Mouse (Mus musculus) lung, embryonic 16.5 days (tissue): ENCODE measurements around the gene Cdk14. TPM values are rescaled to one million over a fixed set of nuclear protein-coding genes. Genes with fewer than 3 reads are reported as not detected.
"Not testable (repeated sequence)": the region's sequence is repeated elsewhere in the genome, so short reads cannot be mapped to it uniquely, and the experiment has no call there.

Experiments used
- ATAC-seq: fragments of 200-750 bp; cut with Nextera tagmentation; 2 replicates; pipeline ENCODE4 v1.8.0; 2017; ENCODE audit warnings: low read depth, mild to moderate bottlenecking, moderate library complexity
- H3K27ac ChIP-seq: fragments of 300-500 bp; sonication (generic); 2 replicates; pipeline ENCODE4 v1.5.1; 2014; ENCODE audit warnings: mild to moderate bottlenecking, control low read depth, low read length
- H3K27me3 ChIP-seq: fragments of 300-500 bp; sonication (generic); 2 replicates; pipeline ENCODE4 v1.6.1; 2014; ENCODE audit warnings: low read depth, low read length, mixed read lengths; ENCODE audit not compliant: control insufficient read depth, insufficient read depth
- H3K36me3 ChIP-seq: fragments of 300-500 bp; sonication (generic); 2 replicates; pipeline ENCODE4 v1.6.1; 2014; ENCODE audit warnings: low read length; ENCODE audit not compliant: control insufficient read depth, insufficient read depth
- H3K4me1 ChIP-seq: fragments of 300-500 bp; sonication (generic); replicated peaks from 2 replicates; pipeline ENCODE4 v1.6.1; 2014; ENCODE audit warnings: low read length, mixed read lengths; ENCODE audit not compliant: control insufficient read depth, insufficient read depth
- H3K4me2 ChIP-seq: fragments of 300-500 bp; sonication (generic); 2 replicates; pipeline ENCODE4 v1.6.1; 2014; ENCODE audit warnings: low read depth, low read length, control low read depth
- H3K4me3 ChIP-seq: fragments of 300-500 bp; sonication (generic); 2 replicates; pipeline ENCODE4 v1.5.1; 2014; ENCODE audit warnings: mild to moderate bottlenecking, low read length, control low read depth
- H3K9ac ChIP-seq: fragments of 300-500 bp; sonication (generic); 2 replicates; pipeline ENCODE4 v1.6.1; 2014; ENCODE audit warnings: low read length, control low read depth
- H3K9me3 ChIP-seq: fragments of 300-500 bp; sonication (generic); 2 replicates; pipeline ENCODE4 v1.6.1; 2016; ENCODE audit warnings: low read length; ENCODE audit not compliant: control insufficient read depth
- WGBS: fragments of 180-500 bp; shearing (Covaris S2); extraction: QIAGEN DNeasy Blood & Tissue Kit; methylation state at CpG from one replicate; pipeline ENCODE4 v1.1.7; 2014; 5-methylcytosine and 5-hydroxymethylcytosine counted together
- polyA plus RNA-seq: library from polyadenylated mRNA; unstranded; fragments of >200 nt; fragmentation: Nextera tagmentation; extraction: Ambion mirVana; gene quantifications from 2 replicates; pipeline ENCODE4 v1.2.1, GENCODE M21; 2015

Cdk14 gene
- polyA plus RNA-seq, 1 experiment from 2014 or later = 28.6 TPM

- H3K4me3 ChIP-seq = no peak overlapping the region
- H3K27me3 ChIP-seq = no peaks in the 10 kb centered on the region
- 75% methylated on average over 10 of the region's 10 CpGs for WGBS
- no peak overlapping the region for H3K9ac ChIP-seq
- no peak for ATAC-seq
- H3K4me1 ChIP-seq = no peaks in the 10 kb centered on the region
- H3K27ac ChIP-seq = no peak overlapping the region
- H3K9me3 ChIP-seq = no peaks in the 10 kb centered on the region
- no peaks in the 10 kb centered on the region for H3K36me3 ChIP-seq
- H3K4me2 ChIP-seq = no peak overlapping the region
Measured at GRCm38 (mm10) chr5:5330926-5331460, 89.1 kb downstream of the Cdk14 start.

- H3K4me2 ChIP-seq, H3K9ac ChIP-seq, H3K36me3 ChIP-seq, H3K4me3 ChIP-seq, H3K27me3 ChIP-seq, H3K4me1 ChIP-seq, ATAC-seq, H3K27ac ChIP-seq, H3K9me3 ChIP-seq: not testable (repeated sequence)
- 95% methylated on average over 2 of the region's 2 CpGs for WGBS
Measured at GRCm38 (mm10) chr5:5329018-5329417, 91.1 kb downstream of the Cdk14 start.

- ATAC-seq = no peak
- no peak overlapping the region for H3K4me3 ChIP-seq
- no peak overlapping the region for H3K4me2 ChIP-seq
- no peak overlapping the region for H3K9ac ChIP-seq
- WGBS = 94% methylated on average over 2 of the region's 2 CpGs
- no peak overlapping the region for H3K27ac ChIP-seq
- H3K4me1 ChIP-seq = no peaks in the 10 kb centered on the region
- no peaks in the 10 kb centered on the region for H3K27me3 ChIP-seq
- H3K9me3 ChIP-seq = no peaks in the 10 kb centered on the region
- no peaks in the 10 kb centered on the region for H3K36me3 ChIP-seq
Measured at GRCm38 (mm10) chr5:5326716-5327115, 93.4 kb downstream of the Cdk14 start.

- 89% methylated on average over 8 of the region's 8 CpGs for WGBS
- H3K4me2 ChIP-seq = no peak overlapping the region
- no peak overlapping the region for H3K4me3 ChIP-seq
- H3K9me3 ChIP-seq = no peaks in the 10 kb centered on the region
- ATAC-seq = no peak
- no peak overlapping the region for H3K9ac ChIP-seq
- H3K36me3 ChIP-seq = no peaks in the 10 kb centered on the region
- H3K27me3 ChIP-seq = no peaks in the 10 kb centered on the region
- peaks cover 13% of the 10 kb centered on the region for H3K4me1 ChIP-seq
- no peak overlapping the region for H3K27ac ChIP-seq
Measured at GRCm38 (mm10) chr5:5322699-5323098, 97.4 kb downstream of the Cdk14 start.

GRCm38 (mm10) chr5:5320506-5321181, 99.5 kb downstream of the Cdk14 start:
- Histone ChIP-seq H3K9me3 (no peaks in the 10 kb centered on the region), H3K4me1 (peaks cover 13% of the 10 kb centered on the region), H3K27ac (peak overlapping the region; percentile 63), H3K36me3 (no peaks in the 10 kb centered on the region), H3K4me2 (0 out of 2 replicates have a peak overlapping the region, but pooled peaks have one; percentile 17), H3K27me3 (no peaks in the 10 kb centered on the region), H3K4me3 (no peak overlapping the region), H3K9ac (no peak overlapping the region)
- ATAC-seq = 0 out of 2 replicates have a peak, but pooled peaks have one; percentile 28
- 44% methylated on average over 2 of the region's 2 CpGs for WGBS

GRCm38 (mm10) chr5:5319824-5320505, 100.1 kb downstream of the Cdk14 start:
- peak overlapping the region; percentile 63 for H3K27ac ChIP-seq

GRCm38 (mm10) chr5:5314270-5314669, 105.8 kb downstream of the Cdk14 start:
- H3K27me3 ChIP-seq = no peaks in the 10 kb centered on the region
- H3K4me2 ChIP-seq = no peak overlapping the region
- H3K27ac ChIP-seq = no peak overlapping the region
- H3K9ac ChIP-seq = no peak overlapping the region
- no peak overlapping the region for H3K4me3 ChIP-seq
- H3K4me1 ChIP-seq = peaks cover 18% of the 10 kb centered on the region
- H3K36me3 ChIP-seq = no peaks in the 10 kb centered on the region
- 69% methylated on average over 6 of the region's 6 CpGs for WGBS
- no peaks in the 10 kb centered on the region for H3K9me3 ChIP-seq
- ATAC-seq = no peak

More at GRCm38 (mm10) chr5:5319824-5320505, 100.1 kb downstream of the Cdk14 start:
- H3K4me1 ChIP-seq = peaks cover 13% of the 10 kb centered on the region
- 0 out of 2 replicates have a peak overlapping the region, but pooled peaks have one; percentile 17 for H3K4me2 ChIP-seq
- no peaks in the 10 kb centered on the region for H3K27me3 ChIP-seq
- ATAC-seq = peak; percentile 61
- no peak overlapping the region for H3K4me3 ChIP-seq
- no peaks in the 10 kb centered on the region for H3K9me3 ChIP-seq
- H3K36me3 ChIP-seq = no peaks in the 10 kb centered on the region
- WGBS = 58% methylated on average over 8 of the region's 8 CpGs
- H3K9ac ChIP-seq = no peak overlapping the region

GRCm38 (mm10) chr5:5313195-5313760, 106.8 kb downstream of the Cdk14 start:
- no peaks in the 10 kb centered on the region for H3K27me3 ChIP-seq
- peak overlapping the region; percentile 21; the same call in 1 of the 2 replicates for H3K4me2 ChIP-seq
- peak overlapping the region; percentile 74 for H3K27ac ChIP-seq
- 35% methylated on average over 9 of the region's 9 CpGs for WGBS
- no peak overlapping the region for H3K4me3 ChIP-seq
- ATAC-seq = peak; percentile 65
- H3K9me3 ChIP-seq = no peaks in the 10 kb centered on the region
- H3K36me3 ChIP-seq = no peaks in the 10 kb centered on the region
- peaks cover 18% of the 10 kb centered on the region for H3K4me1 ChIP-seq
- H3K9ac ChIP-seq = no peak overlapping the region; the same call in 1 of the 2 replicates

GRCm38 (mm10) chr5:5305286-5305685, 114.8 kb downstream of the Cdk14 start:
- Histone ChIP-seq H3K36me3 (no peaks in the 10 kb centered on the region), H3K27me3 (no peaks in the 10 kb centered on the region), H3K9me3 (no peaks in the 10 kb centered on the region), H3K4me3 (no peak overlapping the region), H3K27ac (no peak overlapping the region), H3K4me2 (no peak overlapping the region), H3K9ac (no peak overlapping the region), H3K4me1 (no peaks in the 10 kb centered on the region)
- ATAC-seq = no peak
- 89% methylated on average over 2 of the region's 2 CpGs for WGBS
